Mouse (Mus musculus) testis, adult 2 months (tissue): ENCODE measurements around the gene Nr4a3. TPM values are rescaled to one million over a fixed set of nuclear protein-coding genes. Genes with fewer than 3 reads are reported as not detected.

ENCODE experiments used
- H3K27ac ChIP-seq: fragments of 200-500 bp; 2 replicates; pipeline ENCODE4 v1.5.1; 2012; ENCODE audit warnings: low read depth, low read length; ENCODE audit not compliant: control insufficient read depth, insufficient read depth
- H3K27me3 ChIP-seq: fragments of 200-500 bp; 2 replicates; pipeline ENCODE4 v1.6.1; 2012; ENCODE audit warnings: mild to moderate bottlenecking, low read length, moderate library complexity; ENCODE audit not compliant: control insufficient read depth, insufficient read depth
- H3K36me3 ChIP-seq: fragments of 200-500 bp; 2 replicates; pipeline ENCODE4 v1.6.1; 2012; ENCODE audit warnings: mild to moderate bottlenecking, low read length; ENCODE audit not compliant: control insufficient read depth, insufficient read depth
- H3K4me1 ChIP-seq: fragments of 200-500 bp; 2 replicates; pipeline ENCODE4 v1.6.1; 2012; ENCODE audit warnings: low read length; ENCODE audit not compliant: control insufficient read depth, insufficient read depth
- H3K4me3 ChIP-seq: fragments of 200-500 bp; 2 replicates; pipeline ENCODE4 v1.5.1; 2012; ENCODE audit warnings: low read depth, mild to moderate bottlenecking, low read length, moderate library complexity, mixed read lengths; ENCODE audit not compliant: control insufficient read depth
- CTCF ChIP-seq: fragments of 200-500 bp; IDR thresholded peaks from 2 replicates; pipeline ENCODE4 v1.5.1; 2012; ENCODE audit warnings: low read depth, mild to moderate bottlenecking, inconsistent platforms, low read length, moderate library complexity; ENCODE audit not compliant: control insufficient read depth, insufficient read depth, insufficient replicate concordance
- POLR2A ChIP-seq: fragments of 200-500 bp; IDR thresholded peaks from 2 replicates; pipeline ENCODE4 v1.6.1; 2012; ENCODE audit warnings: low read depth, mild to moderate bottlenecking, inconsistent platforms, low read length, moderate library complexity; ENCODE audit not compliant: control insufficient read depth
- polyA plus RNA-seq: library from polyadenylated mRNA; depleted of rRNA; stranded (reverse); fragments of >200 nt; gene quantifications from 2 replicates; pipeline ENCODE4 v1.2.3, GENCODE M21; 2012

Nr4a3 gene
- polyA plus RNA-seq, 1 experiment, result 4.0 TPM

DNA sequence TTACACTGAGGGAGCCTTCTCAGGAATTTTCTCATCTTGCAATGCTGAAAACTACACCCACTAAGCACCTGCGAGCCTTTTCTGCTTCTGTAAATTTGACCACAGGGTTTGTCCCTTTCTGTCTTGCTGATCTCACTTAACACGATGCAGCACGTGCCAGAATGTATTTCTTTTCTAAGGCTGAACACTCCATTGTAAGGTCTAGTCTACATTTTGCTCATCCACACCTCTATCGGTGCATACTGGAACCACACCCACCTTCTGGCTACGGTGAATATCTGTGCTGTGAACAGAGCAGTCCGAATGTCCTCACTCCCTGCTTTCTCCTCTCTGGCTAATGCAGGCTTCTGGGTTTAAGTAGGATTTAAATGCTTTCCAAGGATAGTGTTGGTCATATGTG lies 42.5 kb downstream of the Nr4a3 start:
- no peak for TF ChIP-seq POLR2A
- no peak overlapping the region for H3K4me3 ChIP-seq
- H3K36me3 ChIP-seq, result no peaks in the 10 kb centered on the region
- no peaks in the 10 kb centered on the region for H3K27me3 ChIP-seq
- H3K27ac ChIP-seq, result no peak overlapping the region
- no peaks in the 10 kb centered on the region for H3K4me1 ChIP-seq

DNA sequence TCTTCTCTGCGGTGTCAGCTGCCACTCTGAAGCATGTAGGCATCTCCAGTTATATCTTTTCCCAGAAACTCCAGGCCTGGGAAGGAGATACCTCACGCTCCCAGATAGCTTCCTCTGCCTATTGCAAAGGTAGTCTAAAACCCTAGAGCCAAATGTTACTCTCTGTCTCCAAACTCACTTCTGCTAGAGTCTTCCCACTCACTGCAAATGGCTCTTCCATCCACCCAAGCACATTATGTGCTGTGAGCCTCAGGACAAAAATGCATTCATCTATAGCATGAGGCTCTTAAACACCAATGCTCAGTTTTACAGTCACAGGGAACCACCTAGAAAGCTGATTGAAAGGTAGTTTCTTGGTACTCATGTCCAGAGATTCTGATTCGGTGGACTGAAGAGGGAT lies 48.3 kb downstream of the Nr4a3 start:
- Histone ChIP-seq H3K36me3 (no peaks in the 10 kb centered on the region), H3K4me3 (no peak overlapping the region), H3K27ac (no peak overlapping the region), H3K4me1 (no peaks in the 10 kb centered on the region), H3K27me3 (no peaks in the 10 kb centered on the region)
- TF ChIP-seq CTCF, result no peak
- no peak for TF ChIP-seq POLR2A

DNA sequence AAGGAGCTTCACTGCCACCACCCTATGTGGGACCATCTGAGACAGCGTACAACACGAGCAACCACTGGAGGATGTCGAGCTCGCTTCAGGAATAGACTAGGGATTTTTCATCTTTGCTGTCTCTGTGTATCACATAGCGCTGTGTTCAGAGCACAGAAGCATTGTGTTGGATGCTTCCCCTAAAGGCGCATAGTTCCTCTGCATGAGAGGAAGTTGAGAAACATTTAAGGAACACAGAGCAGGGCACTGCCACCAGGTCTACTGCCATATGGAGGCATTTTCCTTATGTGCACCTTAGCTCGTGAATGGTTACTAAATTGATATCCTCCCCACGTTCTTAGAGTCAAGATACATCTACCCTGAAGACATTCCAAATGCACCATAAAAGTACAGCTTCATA lies 55.3 kb downstream of the Nr4a3 start:
- H3K4me3 ChIP-seq, result no peak overlapping the region
- no peak overlapping the region for H3K27ac ChIP-seq
- no peaks in the 10 kb centered on the region for H3K4me1 ChIP-seq
- TF ChIP-seq CTCF, result no peak
- TF ChIP-seq POLR2A, result no peak
- H3K27me3 ChIP-seq, result no peaks in the 10 kb centered on the region
- H3K36me3 ChIP-seq, result no peaks in the 10 kb centered on the region

- TF ChIP-seq POLR2A (no peak), CTCF (no peak)
Observed at GRCm38 (mm10) chr4:48101981-48102380, 57.0 kb downstream of the Nr4a3 start.

DNA sequence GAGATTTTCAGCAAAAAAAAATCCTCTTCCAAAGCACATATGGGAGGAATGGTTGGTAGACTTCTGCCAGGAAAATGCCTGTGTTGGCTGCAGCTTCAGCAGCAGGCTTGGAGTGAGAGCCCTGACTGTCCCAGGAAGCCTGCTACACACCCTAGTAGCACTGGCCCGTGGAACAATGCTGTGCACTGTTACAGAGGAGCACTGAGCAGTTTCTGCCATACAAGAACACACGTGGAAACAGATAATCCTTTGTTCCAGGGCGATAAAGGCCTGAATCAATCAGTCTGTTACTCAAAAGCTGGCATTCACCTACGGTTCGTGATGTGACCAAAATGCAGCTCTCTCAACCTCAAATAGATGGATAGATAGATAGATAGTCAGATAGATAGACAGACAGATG lies 60.4 kb downstream of the Nr4a3 start:
- Histone ChIP-seq H3K4me3 (no peak overlapping the region), H3K27ac (no peak overlapping the region), H3K4me1 (no peaks in the 10 kb centered on the region), H3K36me3 (no peaks in the 10 kb centered on the region), H3K27me3 (no peaks in the 10 kb centered on the region)
- TF ChIP-seq POLR2A (no peak), CTCF (no peak)

More at GRCm38 (mm10) chr4:48101981-48102380, 57.0 kb downstream of the Nr4a3 start:
- H3K4me1 ChIP-seq, result no peaks in the 10 kb centered on the region
- H3K36me3 ChIP-seq, result no peaks in the 10 kb centered on the region
- no peak overlapping the region for H3K27ac ChIP-seq
- no peaks in the 10 kb centered on the region for H3K27me3 ChIP-seq
- H3K4me3 ChIP-seq, result no peak overlapping the region

DNA sequence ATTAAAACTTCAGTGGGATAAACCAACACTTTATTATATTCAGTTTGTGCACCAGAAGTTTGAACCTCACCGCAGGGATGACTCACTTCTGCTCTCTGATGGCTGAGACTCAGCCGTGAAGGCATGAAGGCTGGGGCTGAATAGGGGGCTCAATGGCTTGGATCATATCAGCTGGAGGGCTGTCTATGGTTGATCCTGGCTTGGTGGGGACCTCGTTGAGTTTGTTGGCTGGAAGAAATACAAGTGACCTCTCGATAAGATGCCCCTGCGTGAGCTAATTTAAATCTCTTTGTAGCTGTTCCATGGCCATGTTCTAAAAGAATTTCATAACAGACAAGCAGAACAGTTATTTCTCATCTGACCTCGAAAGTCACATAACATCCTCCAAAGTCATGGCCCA lies 62.1 kb downstream of the Nr4a3 start:
- Histone ChIP-seq H3K36me3 (no peaks in the 10 kb centered on the region), H3K4me1 (no peaks in the 10 kb centered on the region), H3K27me3 (no peaks in the 10 kb centered on the region), H3K4me3 (no peak overlapping the region), H3K27ac (no peak overlapping the region)
- TF ChIP-seq POLR2A (no peak), CTCF (no peak)

GRCm38 (mm10) chr4:48108591-48108990 lies 63.6 kb downstream of the Nr4a3 start:
- TF ChIP-seq CTCF (no peak), POLR2A (no peak)

DNA sequence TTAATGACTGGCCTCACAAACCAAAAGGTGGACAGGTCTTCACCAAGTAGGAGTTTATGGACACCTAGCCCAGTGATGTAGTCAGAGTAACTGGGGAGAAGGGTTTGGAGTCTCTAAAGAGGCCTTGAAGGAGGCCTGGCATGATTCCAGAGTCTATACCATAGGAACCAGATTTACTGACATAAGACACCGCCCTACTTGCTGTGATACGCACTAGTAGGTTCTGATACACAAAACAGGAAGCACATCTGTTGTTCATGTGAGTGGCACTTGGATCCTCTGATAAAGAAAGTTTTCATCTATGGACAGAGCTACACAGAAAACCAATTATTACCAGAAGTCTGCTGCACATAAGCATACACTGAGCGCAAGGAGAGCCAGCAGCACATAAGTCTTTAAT lies 65.4 kb downstream of the Nr4a3 start:
- no peak for TF ChIP-seq CTCF
- no peak for TF ChIP-seq POLR2A

More at GRCm38 (mm10) chr4:48108591-48108990, 63.6 kb downstream of the Nr4a3 start:
- no peak overlapping the region for H3K27ac ChIP-seq
- no peaks in the 10 kb centered on the region for H3K36me3 ChIP-seq
- no peaks in the 10 kb centered on the region for H3K4me1 ChIP-seq
- H3K4me3 ChIP-seq, result no peak overlapping the region
- H3K27me3 ChIP-seq, result no peaks in the 10 kb centered on the region

More for the DNA sequence above, 65.4 kb downstream of the Nr4a3 start:
- Histone ChIP-seq H3K36me3 (no peaks in the 10 kb centered on the region), H3K4me1 (no peaks in the 10 kb centered on the region), H3K27ac (no peak overlapping the region), H3K4me3 (no peak overlapping the region), H3K27me3 (no peaks in the 10 kb centered on the region)
